Comparison of ENCODE assay signal across 8 mouse cellular contexts in genomic region chr1:118310780-118311621, GRCm38 (mm10). TPM values are rescaled to one million over a fixed set of nuclear protein-coding genes. Genes with fewer than 3 reads are reported as not detected.
A peak's percentile ranks its signal among the peaks of the same experiment; 100 is the strongest.
DNase-seq lines count a peak whose midpoint lies in the region; ATAC-seq and TF ChIP-seq lines count a peak whose summit lies in the region.

No protein-coding gene starts in this region.

- peaks cover 15% of the 10 kb centered on the region for H3K36me3 ChIP-seq in embryonic facial prominence, embryonic 15.5 days
- peaks cover 18% of the 10 kb centered on the region for H3K36me3 ChIP-seq in heart, embryonic 10.5 days
- peaks cover 16% of the 10 kb centered on the region for H3K36me3 ChIP-seq in kidney, embryonic 15.5 days

- peak; percentile 86; the same call in 1 of the 2 replicates for TF ChIP-seq POLR2A in bone marrow, adult 2 months (IDR thresholded peaks at IDR 0.05; ENCODE audit: borderline replicate concordance, control insufficient read depth, low read depth, low read length)

- H3K27me3 ChIP-seq in embryonic facial prominence, embryonic 15.5 days = no peaks in the 10 kb centered on the region
- no peaks in the 10 kb centered on the region for H3K27me3 ChIP-seq in heart, embryonic 10.5 days (ENCODE audit: insufficient read depth, poor library complexity, severe bottlenecking)
- no peaks in the 10 kb centered on the region for H3K27me3 ChIP-seq in kidney, embryonic 15.5 days

- WGBS in bone marrow, adult 2 months = under 1% methylated on average over 67 of the region's 67 CpGs
- WGBS in embryonic facial prominence, embryonic 15.5 days = under 1% methylated on average over 67 of the region's 67 CpGs
- under 1% methylated on average over 67 of the region's 67 CpGs for WGBS in heart, embryonic 10.5 days
- under 1% methylated on average over 66 of the region's 67 CpGs for WGBS in kidney, embryonic 15.5 days

- peak overlapping the region; percentile 65 for H3K4me2 ChIP-seq in embryonic facial prominence, embryonic 15.5 days (replicated peaks)
- peak overlapping the region; percentile 71 for H3K4me2 ChIP-seq in kidney, embryonic 15.5 days

- H3K27ac ChIP-seq in bone marrow, adult 2 months (ENCODE audit: control insufficient read depth, insufficient read depth, low read depth, low read length, poor library complexity) = peak overlapping the region; percentile 97
- peak overlapping the region; percentile 95 for H3K27ac ChIP-seq in embryonic facial prominence, embryonic 15.5 days (replicated peaks)
- peak overlapping the region; percentile 95 for H3K27ac ChIP-seq in heart, embryonic 10.5 days
- peak overlapping the region; percentile 95 for H3K27ac ChIP-seq in kidney, embryonic 15.5 days

- no peaks in the 10 kb centered on the region; the same call in 1 of the 2 replicates for H3K4me1 ChIP-seq in bone marrow, adult 2 months (ENCODE audit: control insufficient read depth, insufficient read depth, low read length)
- peaks cover 7% of the 10 kb centered on the region for H3K4me1 ChIP-seq in embryonic facial prominence, embryonic 15.5 days
- peaks cover 9% of the 10 kb centered on the region; the same call in 1 of the 2 replicates for H3K4me1 ChIP-seq in heart, embryonic 10.5 days
- peaks cover 8% of the 10 kb centered on the region for H3K4me1 ChIP-seq in kidney, embryonic 15.5 days

- H3K4me3 ChIP-seq in bone marrow, adult 2 months (replicated peaks; ENCODE audit: control insufficient read depth, low read depth, low read length) = peak overlapping the region; percentile 100
- H3K4me3 ChIP-seq in embryonic facial prominence, embryonic 15.5 days (replicated peaks) = peak overlapping the region; percentile 94
- peak overlapping the region; percentile 79 for H3K4me3 ChIP-seq in heart, embryonic 10.5 days
- peak overlapping the region; percentile 92 for H3K4me3 ChIP-seq in kidney, embryonic 15.5 days (replicated peaks)

- TF ChIP-seq CTCF in bone marrow, adult 2 months (IDR thresholded peaks at IDR 0.05; ENCODE audit: control insufficient read depth, insufficient read depth, low read length) = no peak

- H3K9ac ChIP-seq in embryonic facial prominence, embryonic 15.5 days = peak overlapping the region; percentile 87
- H3K9ac ChIP-seq in kidney, embryonic 15.5 days = peak overlapping the region; percentile 91

- peak; percentile 95 for ATAC-seq in embryonic facial prominence, embryonic 15.5 days (ENCODE audit: insufficient number of reproducible peaks, low FRiP score, low TSS enrichment, low read depth)
- peak; percentile 100 for ATAC-seq in kidney, embryonic 15.5 days (replicated peaks; ENCODE audit: low FRiP score)
- ATAC-seq in monocyte, adult 5-6 weeks (replicated peaks; ENCODE audit: insufficient number of reproducible peaks, low FRiP score, low TSS enrichment, poor library complexity, severe bottlenecking) = peak; percentile 86

- H3K9me3 ChIP-seq in embryonic facial prominence, embryonic 15.5 days (replicated peaks) = no peaks in the 10 kb centered on the region
- no peaks in the 10 kb centered on the region for H3K9me3 ChIP-seq in heart, embryonic 10.5 days
- H3K9me3 ChIP-seq in kidney, embryonic 15.5 days (replicated peaks) = no peaks in the 10 kb centered on the region

- DNase-seq in 416B (ENCODE audit: low read depth) = peak; percentile 94
- peak; percentile 96 for DNase-seq in heart, embryonic 10.5 days (ENCODE audit: low spot score)
- peak; percentile 92 for DNase-seq in liver
- peak; percentile 85 to 94 for DNase-seq in spleen, postnatal 4 days (ENCODE audit: low spot score in 2 of 2)

RNA-seq across cellular contexts. Expression of gene Tsn, which starts 0.5 kb away (rescaled TPM):
- 27.7 and 29.1 TPM in 2 replicates for polyA plus RNA-seq in bone marrow, adult 2 months (2011; ENCODE audit: insufficient read depth, insufficient read length, low replicate concordance, missing spikeins)
- 262 and 268 TPM in 2 replicates for polyA plus RNA-seq in embryonic facial prominence, embryonic 15.5 days (2015; fragmentation: Nextera tagmentation; extraction: Ambion mirVana)
- 221 and 282 TPM in 2 replicates for polyA plus RNA-seq in heart, embryonic 10.5 days (2016; fragmentation: Nextera tagmentation; extraction: Ambion mirVana)
- polyA plus RNA-seq in kidney, embryonic 15.5 days (2015; fragmentation: Nextera tagmentation; extraction: Ambion mirVana) = 311 and 324 TPM in 2 replicates
- total RNA-seq in monocyte, adult 5-6 weeks (2017) = 41.0 to 92.2 TPM (median 71.6 TPM) in 3 replicates

RNA-seq across cellular contexts. Expression of gene Nifk, which starts 10.6 kb away (rescaled TPM):
- 24.2 and 40.0 TPM in 2 replicates for polyA plus RNA-seq in bone marrow, adult 2 months (2011; ENCODE audit: insufficient read depth, insufficient read length, low replicate concordance, missing spikeins)
- polyA plus RNA-seq in embryonic facial prominence, embryonic 15.5 days (2015; fragmentation: Nextera tagmentation; extraction: Ambion mirVana) = 72.1 and 74.6 TPM in 2 replicates
- 62.2 and 82.8 TPM in 2 replicates for polyA plus RNA-seq in heart, embryonic 10.5 days (2016; fragmentation: Nextera tagmentation; extraction: Ambion mirVana)
- polyA plus RNA-seq in kidney, embryonic 15.5 days (2015; fragmentation: Nextera tagmentation; extraction: Ambion mirVana) = 81.4 and 88.9 TPM in 2 replicates
- total RNA-seq in monocyte, adult 5-6 weeks (2017) = 40.1 to 43.9 TPM (median 40.5 TPM) in 3 replicates

Comparison
In these comparisons a context has a peak if more than half of its experiments do, and no peak if none do; other contexts are left out.
1. Peak in every context shown above with its lines: DNase-seq, ATAC-seq, H3K4me3 ChIP-seq and H3K27ac ChIP-seq.